Mouse (Mus musculus) heart, embryonic 14.5 days (tissue): ENCODE results near the gene St6gal1. TPM values are rescaled to one million over a fixed set of nuclear protein-coding genes. Genes with fewer than 3 reads are reported as not detected.

Source experiments
- ATAC-seq: fragments of 200-750 bp; cut with Nextera tagmentation; 2 replicates; pipeline ENCODE4 v1.8.0; 2017; ENCODE audit warnings: low read depth, moderate TSS enrichment; ENCODE audit not compliant: insufficient number of reproducible peaks, insufficient read depth, low FRiP score
- H3K27ac ChIP-seq, 2 experiments: fragments of 200-500 bp in 1 of 2; fragments of 300-500 bp in 1 of 2; sonication (generic) in 1 of 2; replicated peaks in 1 of 2; 2 replicates each; pipeline ENCODE4 v1.5.1; 2012 to 2014; ENCODE audit warnings: low read depth in 2 of 2, low read length in 2 of 2, control low read depth in 1 of 2, mild to moderate bottlenecking in 1 of 2, mixed read lengths in 1 of 2; ENCODE audit not compliant: control insufficient read depth in 1 of 2, insufficient read depth in 1 of 2
- H3K27me3 ChIP-seq: fragments of 300-500 bp; sonication (generic); 2 replicates; pipeline ENCODE4 v1.6.1; 2014; ENCODE audit warnings: mild to moderate bottlenecking, low read length, control low read depth; ENCODE audit not compliant: control insufficient read depth, insufficient read depth
- H3K36me3 ChIP-seq: fragments of 300-500 bp; sonication (generic); 2 replicates; pipeline ENCODE4 v1.6.1; 2014; ENCODE audit warnings: mild to moderate bottlenecking, control low read depth, low read length, mixed read lengths; ENCODE audit not compliant: control insufficient read depth, insufficient read depth
- H3K4me1 ChIP-seq, 2 experiments: fragments of 200-500 bp in 1 of 2; fragments of 300-500 bp in 1 of 2; sonication (generic) in 1 of 2; 2 replicates each; pipeline ENCODE4 v1.6.1; 2012 to 2014; ENCODE audit warnings: low read length in 2 of 2, control low read depth in 1 of 2, mixed read lengths in 1 of 2; ENCODE audit not compliant: control insufficient read depth in 2 of 2, insufficient read depth in 2 of 2
- H3K4me2 ChIP-seq: fragments of 300-500 bp; sonication (generic); 2 replicates; pipeline ENCODE4 v1.6.1; 2014; ENCODE audit warnings: mild to moderate bottlenecking, low read length
- H3K4me3 ChIP-seq, 2 experiments: fragments of 200-500 bp in 1 of 2; fragments of 300-500 bp in 1 of 2; sonication (generic) in 1 of 2; 2 replicates each; pipeline ENCODE4 v1.5.1; 2012 to 2014; ENCODE audit warnings: low read length in 2 of 2, mild to moderate bottlenecking in 2 of 2, control low read depth in 1 of 2, low read depth in 1 of 2, moderate library complexity in 1 of 2; ENCODE audit not compliant: control insufficient read depth in 1 of 2, insufficient read depth in 1 of 2
- H3K9ac ChIP-seq: fragments of 300-500 bp; sonication (generic); 2 replicates; pipeline ENCODE4 v1.6.1; 2014; ENCODE audit warnings: mild to moderate bottlenecking, low read length
- H3K9me3 ChIP-seq: fragments of 300-500 bp; sonication (generic); 2 replicates; pipeline ENCODE4 v1.6.1; 2016; ENCODE audit warnings: low read length, control low read depth; ENCODE audit not compliant: control insufficient read depth
- WGBS: fragments of 180-500 bp; shearing (Covaris S2); extraction: QIAGEN DNeasy Blood & Tissue Kit; methylation state at CpG from one replicate; pipeline ENCODE4 v1.1.7; 2014; 5-methylcytosine and 5-hydroxymethylcytosine counted together
- polyA plus RNA-seq: library from polyadenylated mRNA; unstranded; fragments of >200 nt; fragmentation: Nextera tagmentation; extraction: Ambion mirVana; gene quantifications from 2 replicates; pipeline ENCODE4 v1.2.1, GENCODE M21; 2014

The St6gal1 gene
- polyA plus RNA-seq, 1 experiment from 2014 or later = 16.2 TPM

GRCm38 (mm10) chr16:23181942-23182597 lies 42.5 kb upstream of the St6gal1 start:
- H3K9ac ChIP-seq = no peak overlapping the region
- no peak overlapping the region for H3K27ac ChIP-seq
- 62% methylated on average over 1 of the region's 1 CpGs for whole genome bisulfite sequencing
- no peak for ATAC-seq
- no peak overlapping the region for H3K4me3 ChIP-seq
- H3K36me3 ChIP-seq = no peaks in the 10 kb centered on the region
- no peaks in the 10 kb centered on the region for H3K9me3 ChIP-seq
- H3K4me1 ChIP-seq = no peaks in the 10 kb centered on the region
- no peak overlapping the region for H3K4me2 ChIP-seq
- H3K27me3 ChIP-seq = no peaks in the 10 kb centered on the region

DNA sequence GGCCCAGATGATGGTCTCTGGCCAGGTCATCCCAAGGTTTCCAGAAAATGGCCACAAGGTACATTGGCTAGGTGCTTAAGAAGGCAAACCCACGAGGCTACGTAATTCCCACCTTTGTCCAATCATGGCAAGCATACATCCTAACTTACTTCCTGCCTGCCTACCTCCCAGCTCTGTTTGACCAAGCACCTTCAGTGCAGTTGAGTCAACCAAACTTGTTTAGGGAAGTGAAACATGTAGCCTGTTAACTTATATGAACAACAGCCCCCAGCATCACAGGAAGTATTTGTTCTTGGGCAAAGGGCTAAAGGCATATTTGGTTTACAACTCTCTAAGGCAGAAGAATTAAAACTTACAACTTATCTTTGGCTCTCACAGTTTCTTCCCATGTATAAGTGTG lies 38.7 kb upstream of the St6gal1 start:
- no peak overlapping the region for H3K27ac ChIP-seq
- no peak for ATAC-seq
- peaks cover 5% of the 10 kb centered on the region; the same call in 1 of the 2 replicates for H3K9me3 ChIP-seq
- H3K4me3 ChIP-seq = no peak overlapping the region
- no peaks in the 10 kb centered on the region for H3K36me3 ChIP-seq
- no peak overlapping the region for H3K9ac ChIP-seq
- 93% methylated on average over 2 of the region's 2 CpGs for WGBS
- H3K4me2 ChIP-seq = no peak overlapping the region
- no peaks in the 10 kb centered on the region for H3K4me1 ChIP-seq
- no peaks in the 10 kb centered on the region for H3K27me3 ChIP-seq

DNA sequence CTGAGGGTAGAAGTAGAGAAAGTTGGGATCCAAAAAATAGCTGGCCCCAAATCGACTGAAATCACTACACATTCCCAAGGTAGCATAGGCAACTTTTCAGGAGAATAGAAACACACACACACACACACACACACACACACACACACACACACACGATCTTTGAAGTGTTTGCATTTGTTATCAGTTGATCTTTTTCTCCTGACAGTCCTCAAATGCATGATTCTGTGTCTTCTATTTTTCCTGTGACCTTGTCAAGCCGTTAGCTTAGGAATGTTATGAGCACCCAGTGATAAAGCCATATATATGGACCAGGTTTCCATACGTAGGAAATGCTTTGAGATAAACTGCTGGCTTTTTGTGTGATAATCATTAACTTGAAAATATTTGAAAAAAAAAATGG lies 38.1 kb upstream of the St6gal1 start:
- H3K4me3 ChIP-seq = no peak overlapping the region
- no peaks in the 10 kb centered on the region for H3K4me1 ChIP-seq
- no peaks in the 10 kb centered on the region for H3K27me3 ChIP-seq
- no peak overlapping the region for H3K9ac ChIP-seq
- no peaks in the 10 kb centered on the region for H3K36me3 ChIP-seq
- peaks cover 5% of the 10 kb centered on the region; the same call in 1 of the 2 replicates for H3K9me3 ChIP-seq
- no peak for ATAC-seq
- WGBS = 45% methylated on average over 4 of the region's 4 CpGs
- H3K4me2 ChIP-seq = no peak overlapping the region
- H3K27ac ChIP-seq = no peak overlapping the region

- H3K4me2 ChIP-seq = no peak overlapping the region
- WGBS = 66% methylated on average over 7 of the region's 7 CpGs
- H3K4me1 ChIP-seq = no peaks in the 10 kb centered on the region
- peaks cover 5% of the 10 kb centered on the region; the same call in 1 of the 2 replicates for H3K9me3 ChIP-seq
- no peak overlapping the region for H3K9ac ChIP-seq
- H3K27ac ChIP-seq = no peak overlapping the region
- no peaks in the 10 kb centered on the region for H3K27me3 ChIP-seq
- ATAC-seq = no peak
- no peaks in the 10 kb centered on the region for H3K36me3 ChIP-seq
- no peak overlapping the region for H3K4me3 ChIP-seq
These were observed 36.6 kb upstream of the St6gal1 start for GRCm38 (mm10) chr16:23187983-23188382.

DNA sequence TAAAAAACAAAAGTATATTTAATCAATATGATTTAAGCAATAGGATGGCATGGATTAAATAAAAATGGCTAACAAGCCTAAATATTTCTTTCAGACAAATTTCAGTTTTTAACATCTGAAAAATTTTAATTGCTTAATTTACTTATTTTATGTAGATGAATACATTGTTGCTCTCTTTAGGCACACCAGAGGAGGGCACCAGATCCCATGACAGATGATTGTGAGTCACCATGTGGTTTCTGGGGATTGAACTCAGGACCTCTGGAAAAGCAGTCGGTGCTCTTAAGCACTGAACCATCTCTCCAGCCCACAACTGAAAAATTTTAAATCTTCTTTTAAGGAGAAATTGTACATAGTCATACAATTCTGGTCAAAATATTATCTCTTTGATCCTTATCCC lies 34.9 kb upstream of the St6gal1 start:
- Histone ChIP-seq H3K36me3 (no peaks in the 10 kb centered on the region), H3K27ac (no peak overlapping the region), H3K27me3 (no peaks in the 10 kb centered on the region), H3K9ac (no peak overlapping the region), H3K4me1 (no peaks in the 10 kb centered on the region), H3K4me2 (no peak overlapping the region), H3K4me3 (no peak overlapping the region), H3K9me3 (peaks cover 5% of the 10 kb centered on the region; the same call in 1 of the 2 replicates)
- WGBS = 83% methylated on average over 1 of the region's 1 CpGs
- ATAC-seq = no peak

GRCm38 (mm10) chr16:23191560-23192242 lies 32.8 kb upstream of the St6gal1 start:
- Histone ChIP-seq H3K36me3 (no peaks in the 10 kb centered on the region), H3K4me1 (no peaks in the 10 kb centered on the region), H3K9me3 (peaks cover 5% of the 10 kb centered on the region; the same call in 1 of the 2 replicates), H3K4me2 (no peak overlapping the region), H3K27me3 (no peaks in the 10 kb centered on the region), H3K27ac (no peak overlapping the region), H3K4me3 (no peak overlapping the region), H3K9ac (no peak overlapping the region)
- ATAC-seq = no peak
- 71% methylated on average over 9 of the region's 9 CpGs for WGBS

- Histone ChIP-seq H3K36me3 (no peaks in the 10 kb centered on the region), H3K4me1 (no peaks in the 10 kb centered on the region), H3K9ac (no peak overlapping the region), H3K4me2 (no peak overlapping the region), H3K27ac (no peak overlapping the region), H3K4me3 (no peak overlapping the region), H3K27me3 (no peaks in the 10 kb centered on the region), H3K9me3 (no peaks in the 10 kb centered on the region)
- ATAC-seq = no peak
- WGBS = 81% methylated on average over 7 of the region's 7 CpGs
These were observed 28.9 kb upstream of the St6gal1 start for GRCm38 (mm10) chr16:23195618-23196017.
